In the genomic region with DNA sequence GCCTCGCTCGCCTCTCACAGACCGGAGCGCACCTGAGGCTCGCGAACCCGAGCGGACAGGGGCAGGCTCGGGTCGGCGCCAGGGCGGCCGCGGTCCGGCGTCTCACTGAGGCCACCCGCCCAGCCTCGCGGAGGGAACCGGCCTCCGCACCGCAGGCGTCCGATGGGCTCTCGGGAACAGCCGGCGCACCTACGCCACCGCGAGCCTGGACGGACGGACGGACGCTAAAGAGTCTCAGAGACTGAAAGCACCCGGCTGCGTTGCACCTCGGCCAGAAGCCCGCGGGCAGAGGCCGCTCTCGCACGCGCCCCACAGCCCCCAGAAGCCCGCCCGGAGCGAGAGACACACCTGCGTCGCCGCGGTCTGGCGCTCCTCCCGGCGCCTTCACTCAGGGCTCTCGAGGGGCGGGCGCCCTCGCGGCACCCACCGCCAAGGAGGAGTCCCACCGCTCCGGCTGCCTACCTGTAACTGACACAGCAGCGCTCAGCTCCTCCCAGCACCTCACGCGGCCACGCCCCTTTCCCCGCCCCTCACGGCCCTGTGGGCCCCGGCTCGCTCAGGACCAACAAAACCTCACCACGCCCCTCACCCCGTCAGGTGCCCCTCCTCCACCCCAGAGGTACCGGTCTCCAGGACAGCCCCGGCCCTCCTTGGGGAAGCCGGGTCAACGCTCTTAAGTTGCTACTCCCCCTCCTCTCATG, we compare ENCODE assay signal across 8 mouse cellular contexts. TPM values are rescaled to one million over a fixed set of nuclear protein-coding genes. Genes with fewer than 3 reads are reported as not detected.
DNase-seq lines count a peak whose midpoint lies in the region; ATAC-seq and TF ChIP-seq lines count a peak whose summit lies in the region.

TSS of gene Tc2n (minus strand) at position 470 of the 701 bp plus-strand sequence.

- H3K36me3 ChIP-seq in heart, adult 2 months (ENCODE audit: control insufficient read depth, insufficient read depth, low read length) = no peaks in the 10 kb centered on the region; the same call in 1 of the 2 replicates
- no peaks in the 10 kb centered on the region for H3K36me3 ChIP-seq in kidney, adult 2 months (ENCODE audit: control insufficient read depth, insufficient read depth, low read length)
- H3K36me3 ChIP-seq in liver, embryonic 12.5 days = no peaks in the 10 kb centered on the region
- no peaks in the 10 kb centered on the region for H3K36me3 ChIP-seq in stomach, embryonic 16.5 days (ENCODE audit: control insufficient read depth, insufficient read depth, low read length)

- no peak for TF ChIP-seq EP300 in heart, adult 2 months (IDR thresholded peaks at IDR 0.05; ENCODE audit: insufficient read depth, low read depth, low read length)

- no peak for TF ChIP-seq POLR2A in heart, adult 2 months (IDR thresholded peaks at IDR 0.05; ENCODE audit: insufficient read depth, low read depth, low read length)
- peak; percentile 52 for TF ChIP-seq POLR2A in kidney, adult 2 months (IDR thresholded peaks at IDR 0.05; ENCODE audit: low read depth, low read length)

- intact Hi-C loops in heart, adult 2 months (cut with DNase I) = no loop called here

- no peaks in the 10 kb centered on the region for H3K79me2 ChIP-seq in heart, adult 2 months (replicated peaks; ENCODE audit: control insufficient read depth, insufficient read depth, low read length)

- TF ChIP-seq CTCF in heart, adult 2 months (IDR thresholded peaks at IDR 0.05) = no peak
- no peak for TF ChIP-seq CTCF in kidney, adult 2 months (conservative IDR thresholded peaks at IDR 0.05; ENCODE audit: insufficient read depth, insufficient read length, low read depth, low read length)

- peak within 1 kb of the TSS; percentile 58 for H3K9ac ChIP-seq in heart, adult 2 months (ENCODE audit: low read depth, low read length)
- H3K9ac ChIP-seq in liver, embryonic 12.5 days = peak within 1 kb of the TSS; percentile 53
- H3K9ac ChIP-seq in stomach, embryonic 16.5 days (ENCODE audit: low read length) = peak within 1 kb of the TSS; percentile 75

- peak within 1 kb of the TSS; percentile 96 for H3K4me2 ChIP-seq in liver, embryonic 12.5 days
- peak within 1 kb of the TSS; percentile 94 for H3K4me2 ChIP-seq in stomach, embryonic 16.5 days (ENCODE audit: low read depth, low read length)

- H3K4me3 ChIP-seq in heart, adult 2 months = peak within 1 kb of the TSS; percentile 57
- H3K4me3 ChIP-seq in kidney, adult 2 months (ENCODE audit: insufficient read depth, low read depth, low read length) = peak within 1 kb of the TSS; percentile 52
- H3K4me3 ChIP-seq in liver, embryonic 12.5 days = peak within 1 kb of the TSS; percentile 64
- H3K4me3 ChIP-seq in stomach, embryonic 16.5 days (replicated peaks; ENCODE audit: low read length) = peak within 1 kb of the TSS; percentile 68

- no peaks in the 10 kb centered on the region for H3K4me1 ChIP-seq in heart, adult 2 months (ENCODE audit: control insufficient read depth, insufficient read depth, low read length)
- no peaks in the 10 kb centered on the region for H3K4me1 ChIP-seq in kidney, adult 2 months (ENCODE audit: control insufficient read depth, insufficient read depth, low read length)
- H3K4me1 ChIP-seq in liver, embryonic 12.5 days = peaks cover 14% of the 10 kb centered on the region
- H3K4me1 ChIP-seq in stomach, embryonic 16.5 days (ENCODE audit: control insufficient read depth, insufficient read depth, low read length) = 0 out of 2 replicates have a peak, but pooled peaks cover 2% of the 10 kb centered on the region

- under 1% methylated on average over 70 of the region's 75 CpGs for WGBS in heart, adult 2 months
- under 1% methylated on average over 68 of the region's 75 CpGs for WGBS in kidney, adult 2 months
- under 1% methylated on average over 74 of the region's 75 CpGs for WGBS in liver, embryonic 12.5 days (ENCODE audit: insufficient replicate concordance)
- WGBS in stomach, embryonic 16.5 days = under 1% methylated on average over 71 of the region's 75 CpGs

- peaks cover 9% of the 10 kb centered on the region for H3K27me3 ChIP-seq in heart, adult 2 months (ENCODE audit: control insufficient read depth, insufficient read depth, low read length)
- H3K27me3 ChIP-seq in kidney, adult 2 months (replicated peaks; ENCODE audit: control insufficient read depth, insufficient read depth, low read length) = no peaks in the 10 kb centered on the region
- H3K27me3 ChIP-seq in liver, embryonic 12.5 days (replicated peaks) = peaks cover 24% of the 10 kb centered on the region
- no peaks in the 10 kb centered on the region for H3K27me3 ChIP-seq in stomach, embryonic 16.5 days (ENCODE audit: control insufficient read depth, insufficient read depth, low read length)

- peak; percentile 99 for ATAC-seq in liver, embryonic 12.5 days
- peak; percentile 99 for ATAC-seq in stomach, embryonic 16.5 days (ENCODE audit: insufficient read depth, low FRiP score)

- H3K9me3 ChIP-seq in liver, embryonic 12.5 days (replicated peaks) = no peaks in the 10 kb centered on the region
- H3K9me3 ChIP-seq in stomach, embryonic 16.5 days (replicated peaks; ENCODE audit: control insufficient read depth, low read length) = no peaks in the 10 kb centered on the region

- no peak within 1 kb of the TSS for H3K27ac ChIP-seq in heart, adult 2 months
- peak within 1 kb of the TSS; percentile 22; the same call in 1 of the 2 replicates for H3K27ac ChIP-seq in kidney, adult 2 months (ENCODE audit: insufficient read depth, low read depth, low read length)
- no peak within 1 kb of the TSS for H3K27ac ChIP-seq in liver, embryonic 12.5 days
- H3K27ac ChIP-seq in stomach, embryonic 16.5 days (ENCODE audit: low read length) = peak within 1 kb of the TSS; percentile 85

- peak; percentile 5 for DNase-seq in layer of hippocampus, adult 11-12 months (ENCODE audit: low spot score)
- no peak for DNase-seq in layer of hippocampus, adult 9-10 months (ENCODE audit: low spot score)
- peak; percentile 88 for DNase-seq in embryo, embryonic 9.5 days (ENCODE audit: extremely low spot score)
- DNase-seq in heart, adult 2 months = peak; percentile 66 to 69
- peak; percentile 95 for DNase-seq in kidney, adult 2 months
- DNase-seq in naive thymus-derived CD4-positive, alpha-beta T cell, adult 2 months (ENCODE audit: low read depth) = peak; percentile 52

RNA-seq across cellular contexts. Expression of gene Tc2n, which starts in this region (rescaled TPM):
- total RNA-seq in heart, adult 2 months (2021) = under 1 TPM; 0.34 to 0.59 TPM
- polyA plus RNA-seq in heart, adult 2 months (2012; rRNA removed) = 0.06 and 0.12 TPM in 2 replicates
- polyA plus RNA-seq in kidney, adult 2 months (2012; rRNA removed) = 0.19 and 0.27 TPM in 2 replicates
- polyA plus RNA-seq in liver, embryonic 12.5 days (2016; fragmentation: Nextera tagmentation; extraction: Ambion mirVana) = 0.04 TPM in 2 replicates
- polyA plus RNA-seq in stomach, embryonic 16.5 days (2015; fragmentation: Nextera tagmentation; extraction: Ambion mirVana) = 4.5 and 5.1 TPM in 2 replicates

Comparison
In these comparisons a context has a peak if more than half of its experiments do, and no peak if none do; other contexts are left out.
1. Peak in DNase-seq, H3K4me3 ChIP-seq and H3K9ac ChIP-seq in heart, adult 2 months; RNA of the gene not detected or under 1 TPM.
2. Peak in DNase-seq, H3K4me3 ChIP-seq and H3K27ac ChIP-seq in kidney, adult 2 months; RNA of the gene not detected or under 1 TPM.
3. Peak in ATAC-seq, H3K4me3 ChIP-seq, H3K9ac ChIP-seq and H3K4me2 ChIP-seq in liver, embryonic 12.5 days; RNA of the gene not detected or under 1 TPM.